Mouse (Mus musculus) MEL (cell line): ENCODE measurements at regions not wholly inside any gene's neighbourhood (a gene's known extent, or its start where the extent isn't known, plus 50 kb on each side); places are given as distances from the start of the nearest gene placed in this dataset.

Experiments
- DNase-seq: peaks from one replicate; pipeline ENCODE4 v3.0.0; 2011; ENCODE audit warnings: low read depth, low spot score
- H3K27ac ChIP-seq: 2 replicates; pipeline ENCODE4 v1.5.1; 2012; ENCODE audit warnings: low read depth, mild to moderate bottlenecking, control low read depth, low read length, moderate library complexity; ENCODE audit not compliant: control insufficient read depth
- H3K27me3 ChIP-seq, 2 experiments: fragments of 150-350 bp in 1 of 2; sonication (generic) in 1 of 2; 2 replicates each; pipeline ENCODE4 v1.6.1; 2012; ENCODE audit warnings: low read length in 2 of 2, mild to moderate bottlenecking in 2 of 2, improper control_type of control experiment in 1 of 2, moderate library complexity in 1 of 2; ENCODE audit not compliant: insufficient read depth in 2 of 2, control insufficient read depth in 1 of 2
- H3K36me3 ChIP-seq, 2 experiments: 2 replicates each; pipeline ENCODE4 v1.6.1; 2012 to 2014; ENCODE audit warnings: low read length in 2 of 2, improper control_type of control experiment in 1 of 2, inconsistent platforms in 1 of 2, mild to moderate bottlenecking in 1 of 2; ENCODE audit not compliant: insufficient read depth in 2 of 2, control insufficient read depth in 1 of 2
- H3K4me1 ChIP-seq, 2 experiments: fragments of 150-350 bp in 1 of 2; sonication (generic) in 1 of 2; 2 replicates each; pipeline ENCODE4 v1.6.1; 2012; ENCODE audit warnings: low read length in 2 of 2, improper control_type of control experiment in 1 of 2, mild to moderate bottlenecking in 1 of 2; ENCODE audit not compliant: insufficient read depth in 2 of 2, control insufficient read depth in 1 of 2
- H3K4me3 ChIP-seq, 2 experiments: fragments of 150-350 bp in 1 of 2; sonication (generic) in 1 of 2; 2 replicates each; pipeline ENCODE4 v1.5.1; 2012; ENCODE audit warnings: low read depth in 2 of 2, low read length in 2 of 2, mild to moderate bottlenecking in 2 of 2, moderate library complexity in 2 of 2, control low read depth in 1 of 2, improper control_type of control experiment in 1 of 2; ENCODE audit not compliant: control insufficient read depth in 1 of 2, insufficient read depth in 1 of 2
- H3K79me2 ChIP-seq: 2 replicates; pipeline ENCODE4 v1.6.1; 2012; ENCODE audit warnings: mild to moderate bottlenecking, low read length, moderate library complexity; ENCODE audit not compliant: control insufficient read depth, poor library complexity, insufficient read depth
- H3K9ac ChIP-seq: 2 replicates; pipeline ENCODE4 v1.6.1; 2012; ENCODE audit warnings: low read depth, mild to moderate bottlenecking, control low read depth, low read length, moderate library complexity; ENCODE audit not compliant: control insufficient read depth, poor library complexity, severe bottlenecking
- H3K9me3 ChIP-seq: fragments of 150-350 bp; sonication (generic); replicated peaks from 2 replicates; pipeline ENCODE4 v1.6.1; 2012; ENCODE audit warnings: mild to moderate bottlenecking, low read length, improper control_type of control experiment, moderate library complexity; ENCODE audit not compliant: insufficient read depth
- BHLHE40 ChIP-seq: IDR thresholded peaks from 2 replicates; pipeline ENCODE4 v1.6.1; 2012; ENCODE audit warnings: low read depth, mild to moderate bottlenecking, inconsistent platforms, low read length, improper control_type of control experiment, borderline replicate concordance
- CHD2 ChIP-seq: IDR thresholded peaks from 2 replicates; pipeline ENCODE4 v1.6.1; 2011; ENCODE audit warnings: low read length, improper control_type of control experiment
- E2F4 ChIP-seq: IDR thresholded peaks from 2 replicates; pipeline ENCODE4 v1.6.1; 2011; ENCODE audit warnings: low read depth, low read length, improper control_type of control experiment, borderline replicate concordance
- EP300 ChIP-seq, 2 experiments: IDR thresholded peaks; 2 replicates each; pipeline ENCODE4 v1.6.1; 2011; ENCODE audit warnings: improper control_type of control experiment in 2 of 2, low read length in 2 of 2, low read depth in 1 of 2, mild to moderate bottlenecking in 1 of 2
- ETS1 ChIP-seq: IDR thresholded peaks from 2 replicates; pipeline ENCODE4 v1.6.1; 2012; ENCODE audit warnings: low read depth, mild to moderate bottlenecking, inconsistent platforms, low read length, improper control_type of control experiment, moderate library complexity
- GATA1 ChIP-seq: IDR thresholded peaks from 2 replicates; pipeline ENCODE4 v1.6.1; 2011; ENCODE audit warnings: low read depth, low read length, improper control_type of control experiment
- MAFK ChIP-seq: IDR thresholded peaks from 2 replicates; pipeline ENCODE4 v1.6.1; 2011; ENCODE audit warnings: low read depth, mild to moderate bottlenecking, low read length, improper control_type of control experiment, borderline replicate concordance
- MAZ ChIP-seq: IDR thresholded peaks from 2 replicates; pipeline ENCODE4 v1.6.1; 2012; ENCODE audit warnings: low read depth, mild to moderate bottlenecking, inconsistent platforms, low read length, improper control_type of control experiment
- MEF2A ChIP-seq: IDR thresholded peaks from 2 replicates; pipeline ENCODE4 v1.6.1; 2014; ENCODE audit warnings: low read depth, mild to moderate bottlenecking, inconsistent platforms, low read length, improper control_type of control experiment; ENCODE audit not compliant: poor library complexity, insufficient replicate concordance, severe bottlenecking; ENCODE audit errors: extremely low read depth
- MXI1 ChIP-seq: IDR thresholded peaks from 2 replicates; pipeline ENCODE4 v1.6.1; 2011; ENCODE audit warnings: mild to moderate bottlenecking, low read depth, low read length, improper control_type of control experiment
- MYC ChIP-seq: IDR thresholded peaks from 2 replicates; pipeline ENCODE4 v1.6.1; 2011; ENCODE audit warnings: low read depth, mild to moderate bottlenecking, low read length, improper control_type of control experiment, moderate library complexity
- POLR2A ChIP-seq, 2 experiments: IDR thresholded peaks; 2 replicates each; pipeline ENCODE4 v1.6.1; 2011 to 2012; ENCODE audit warnings: low read length in 2 of 2, mild to moderate bottlenecking in 2 of 2, control low read depth in 1 of 2, improper control_type of control experiment in 1 of 2, low read depth in 1 of 2, moderate library complexity in 1 of 2; ENCODE audit not compliant: control insufficient read depth in 1 of 2, insufficient read depth in 1 of 2, poor library complexity in 1 of 2
- POLR2AphosphoS2 ChIP-seq: IDR thresholded peaks from 2 replicates; pipeline ENCODE4 v1.6.1; 2011; ENCODE audit warnings: low read length, improper control_type of control experiment
- POLR2AphosphoS5 ChIP-seq: IDR thresholded peaks from 2 replicates; pipeline ENCODE4 v1.6.1; 2012; ENCODE audit warnings: low read depth, borderline replicate concordance, mild to moderate bottlenecking, inconsistent platforms, low read length, moderate library complexity, mixed read lengths
- RAD21 ChIP-seq: IDR thresholded peaks from 2 replicates; pipeline ENCODE4 v1.6.1; 2011; ENCODE audit warnings: mild to moderate bottlenecking, low read depth, low read length, improper control_type of control experiment
- RCOR1 ChIP-seq: IDR thresholded peaks from 2 replicates; pipeline ENCODE4 v1.6.1; 2012; ENCODE audit warnings: low read depth, mild to moderate bottlenecking, inconsistent platforms, low read length, improper control_type of control experiment
- SIN3A ChIP-seq: IDR thresholded peaks from 2 replicates; pipeline ENCODE4 v1.6.1; 2012; ENCODE audit warnings: low read length, improper control_type of control experiment, inconsistent platforms
- SMC3 ChIP-seq: IDR thresholded peaks from 2 replicates; pipeline ENCODE4 v1.6.1; 2011; ENCODE audit warnings: low read depth, low read length, improper control_type of control experiment
- TAL1 ChIP-seq: IDR thresholded peaks from 2 replicates; pipeline ENCODE4 v1.6.1; 2012; ENCODE audit warnings: mild to moderate bottlenecking, inconsistent platforms, low read length, moderate library complexity, mixed read lengths
- ZC3H11A ChIP-seq: IDR thresholded peaks from 2 replicates; pipeline ENCODE4 v1.6.1; 2012; ENCODE audit warnings: low read depth, mild to moderate bottlenecking, inconsistent platforms, low read length, improper control_type of control experiment
- ZKSCAN1 ChIP-seq: IDR thresholded peaks from 2 replicates; pipeline ENCODE4 v1.6.1; 2012; ENCODE audit warnings: low read depth, mild to moderate bottlenecking, inconsistent platforms, low read length, improper control_type of control experiment, moderate library complexity
- ZMIZ1 ChIP-seq: IDR thresholded peaks from 2 replicates; pipeline ENCODE4 v1.6.1; 2012; ENCODE audit warnings: low read depth, mild to moderate bottlenecking, inconsistent platforms, low read length, improper control_type of control experiment, moderate library complexity

DNA sequence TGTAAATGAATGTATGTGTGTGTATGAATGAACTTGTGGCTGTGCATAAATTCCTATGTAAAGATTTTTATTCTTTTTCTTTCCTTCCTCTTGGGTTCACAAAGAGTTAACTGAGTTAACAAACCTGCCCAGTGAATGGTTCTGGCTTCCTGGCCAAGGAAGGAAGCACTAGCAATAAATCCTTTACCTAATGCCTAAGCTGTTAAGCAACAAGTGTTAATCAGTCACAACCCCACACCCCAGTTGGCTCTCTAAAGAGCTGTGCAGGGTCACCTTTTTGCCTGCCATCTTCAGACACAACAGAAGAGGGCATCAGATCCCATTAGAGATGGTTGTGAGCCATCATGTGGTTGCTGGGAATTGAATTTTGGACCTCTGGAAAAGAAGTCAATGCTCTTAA, 121.2 kb upstream of the Gm21293 start:
- Histone ChIP-seq H3K9me3 (no peaks in the 10 kb centered on the region), H3K27ac (no peak overlapping the region), H3K79me2 (no peaks in the 10 kb centered on the region), H3K27me3 (no peaks in the 10 kb centered on the region), H3K9ac (no peak overlapping the region), H3K4me1 (no peaks in the 10 kb centered on the region), H3K4me3 (no peak overlapping the region), H3K36me3 (no peaks in the 10 kb centered on the region)
- no peak for DNase-seq
- TF ChIP-seq TAL1 (no peak), MAZ (no peak), SMC3 (no peak), MAFK (no peak), EP300 (IDR thresholded peaks at IDR 0.05; ENCODE audit: low read depth in 1 of 2, low read length in 2 of 2) (no peak), RAD21 (no peak), MXI1 (no peak), SIN3A (no peak), POLR2AphosphoS5 (no peak), ETS1 (no peak)

- Histone ChIP-seq H3K4me3 (no peak overlapping the region), H3K36me3 (no peaks in the 10 kb centered on the region), H3K9ac (no peak overlapping the region), H3K79me2 (no peaks in the 10 kb centered on the region), H3K27ac (no peak overlapping the region), H3K27me3 (no peaks in the 10 kb centered on the region), H3K9me3 (no peaks in the 10 kb centered on the region), H3K4me1 (no peaks in the 10 kb centered on the region)
- no peak for DNase-seq
- TF ChIP-seq ZC3H11A (no peak), GATA1 (no peak), RCOR1 (no peak), E2F4 (no peak), POLR2AphosphoS2 (no peak), SMC3 (no peak), RAD21 (no peak), CHD2 (no peak), MYC (no peak), BHLHE40 (no peak), POLR2A (IDR thresholded peaks at IDR 0.05; ENCODE audit: control insufficient read depth in 1 of 2, insufficient read depth in 1 of 2, low read depth in 1 of 2, low read length in 2 of 2, poor library complexity in 1 of 2) (no peak), MAZ (no peak), ZMIZ1 (no peak), ZKSCAN1 (no peak), MEF2A (no peak), ETS1 (no peak)
Observed at GRCm38 (mm10) chr10:104028162-104028561, 114.6 kb upstream of the Gm21293 start.
